Mouse (Mus musculus) G1E (cell line): ENCODE measurements at regions not wholly inside any gene's neighbourhood (a gene's known extent, or its start where the extent isn't known, plus 50 kb on each side); places are given as distances from the start of the nearest gene placed in this dataset.

Experiments
- CTCF ChIP-seq: IDR thresholded peaks from 2 replicates; pipeline ENCODE4 v1.5.1; 2012; ENCODE audit warnings: low read depth, low read length, inconsistent platforms, mixed read lengths
- GATA1 ChIP-seq: IDR thresholded peaks from 2 replicates; pipeline ENCODE4 v1.6.1; 2012; ENCODE audit warnings: borderline replicate concordance, low read length, inconsistent platforms, mixed read lengths
- POLR2AphosphoS5 ChIP-seq: IDR thresholded peaks from 2 replicates; pipeline ENCODE4 v1.6.1; 2012; ENCODE audit warnings: low read depth, low read length, inconsistent platforms; ENCODE audit not compliant: insufficient replicate concordance
- TAL1 ChIP-seq: conservative IDR thresholded peaks from 2 replicates; pipeline ENCODE4 v1.6.1; 2012; ENCODE audit warnings: low read depth, low read length, inconsistent platforms, mixed read lengths

GRCm38 (mm10) chr13:103680052-103680451 lies 94.4 kb downstream of the Srek1 start:
- no peak for TF ChIP-seq GATA1
- TF ChIP-seq CTCF: no peak
- TF ChIP-seq POLR2AphosphoS5: no peak
- TF ChIP-seq TAL1: no peak
